Mouse (Mus musculus): Measurements from ENCODE around the gene Cab39. TPM values are rescaled to one million over a fixed set of nuclear protein-coding genes. Genes with fewer than 3 reads are reported as not detected.

Cab39 gene
- 72.4 and 72.7 TPM in 2 replicates for polyA plus RNA-seq (2011; ENCODE audit: insufficient read length, low read depth, missing spikeins)

DNA sequence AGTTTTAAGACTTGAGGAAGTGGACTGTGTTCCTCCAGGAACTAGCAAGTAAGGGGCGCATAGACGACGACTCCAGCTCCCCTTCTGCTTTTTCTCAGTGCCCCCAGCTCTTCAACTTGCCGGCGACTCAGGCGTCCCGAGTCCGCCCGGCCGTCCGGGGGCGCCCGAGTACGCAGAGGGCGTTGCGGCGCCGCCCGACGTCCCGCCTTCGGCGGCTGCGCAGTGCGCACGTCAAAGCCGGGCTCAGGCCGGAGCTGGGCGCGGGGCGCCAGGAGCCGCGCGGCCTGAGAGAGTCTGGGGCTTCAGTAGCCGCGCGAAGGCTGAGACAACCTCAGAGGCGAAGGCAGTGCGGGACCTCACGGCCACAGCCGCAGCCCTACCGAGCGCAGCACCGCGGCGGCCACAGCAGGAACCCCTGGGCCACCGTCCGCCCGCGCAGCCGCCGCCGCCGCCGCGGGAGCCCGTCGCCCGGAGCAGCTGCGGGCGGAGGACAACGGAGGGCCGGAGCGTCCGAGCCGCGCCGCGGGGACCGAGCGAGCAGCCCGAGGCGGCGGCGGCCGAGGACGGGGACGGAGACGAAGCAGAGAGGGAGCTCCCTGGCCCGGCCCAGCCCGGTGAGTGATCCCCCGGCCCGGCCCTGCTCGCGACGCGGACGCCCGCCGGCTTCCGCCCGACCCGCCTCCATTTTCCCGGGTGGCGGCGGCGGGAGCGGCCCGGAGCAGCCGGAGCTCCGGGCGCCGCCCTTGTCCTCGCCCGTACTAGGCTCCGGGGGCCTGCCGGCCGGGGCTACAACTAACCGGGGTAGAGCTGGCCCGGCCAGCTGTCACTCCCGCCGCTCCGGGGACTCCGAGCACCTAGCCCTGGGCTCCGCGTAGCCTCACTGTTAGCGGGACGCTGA lies at the start of gene Cab39:
TSS of gene Cab39 (plus strand) at position 234 of the 898 bp plus-strand sequence.
- Histone ChIP-seq H3K27ac (ENCODE audit: insufficient read depth, low read length) (peak within 1 kb of the TSS; percentile 86), H3K4me3 (ENCODE audit: insufficient read depth, low read length) (peak within 1 kb of the TSS; percentile 99), H3K4me1 (ENCODE audit: control insufficient read depth, insufficient read depth, low read length) (no peaks in the 10 kb centered on the region)
- TF ChIP-seq CTCF (IDR thresholded peaks at IDR 0.05; ENCODE audit: borderline replicate concordance, insufficient read depth, low read length) (no peak), POLR2A (IDR thresholded peaks at IDR 0.05; ENCODE audit: low read depth, low read length) (peak; percentile 91)

DNA sequence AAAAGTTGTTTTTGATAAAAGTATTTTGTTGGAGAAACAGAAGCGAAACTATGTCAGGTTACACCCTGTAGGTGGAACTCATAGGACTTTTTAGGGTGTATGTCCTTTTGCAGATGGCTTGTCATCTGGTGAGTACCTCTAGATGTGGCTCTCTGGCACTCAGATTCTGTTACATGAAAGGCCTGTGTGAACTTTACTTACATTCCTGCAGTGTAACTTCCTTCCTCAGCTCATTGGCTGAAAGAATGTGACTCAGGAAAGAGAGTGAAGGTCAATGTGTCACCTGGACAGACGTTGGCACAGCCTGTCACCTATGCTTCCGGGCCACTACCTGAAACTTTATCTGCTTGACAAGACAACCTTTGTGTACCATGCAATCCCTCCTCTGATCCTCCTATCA lies 48.7 kb upstream of the Cab39 start:
- H3K4me1 ChIP-seq (ENCODE audit: control insufficient read depth, insufficient read depth, low read length) = no peaks in the 10 kb centered on the region
- no peak overlapping the region for H3K4me3 ChIP-seq (ENCODE audit: insufficient read depth, low read length)
- H3K27ac ChIP-seq (ENCODE audit: insufficient read depth, low read length) = no peak overlapping the region
- TF ChIP-seq CTCF (IDR thresholded peaks at IDR 0.05; ENCODE audit: borderline replicate concordance, insufficient read depth, low read length) (no peak), POLR2A (IDR thresholded peaks at IDR 0.05; ENCODE audit: low read depth, low read length) (no peak)

- Histone ChIP-seq H3K4me3 (ENCODE audit: insufficient read depth, low read length) (no peak overlapping the region), H3K4me1 (ENCODE audit: control insufficient read depth, insufficient read depth, low read length) (no peaks in the 10 kb centered on the region), H3K27ac (ENCODE audit: insufficient read depth, low read length) (no peak overlapping the region)
- TF ChIP-seq POLR2A (IDR thresholded peaks at IDR 0.05; ENCODE audit: low read depth, low read length) (no peak), CTCF (IDR thresholded peaks at IDR 0.05; ENCODE audit: borderline replicate concordance, insufficient read depth, low read length) (no peak)
Observed at GRCm38 (mm10) chr1:85746511-85746910, 46.7 kb upstream of the Cab39 start.

- Histone ChIP-seq H3K4me1 (ENCODE audit: control insufficient read depth, insufficient read depth, low read length) (no peaks in the 10 kb centered on the region), H3K4me3 (ENCODE audit: insufficient read depth, low read length) (no peak overlapping the region), H3K27ac (ENCODE audit: insufficient read depth, low read length) (no peak overlapping the region)
- TF ChIP-seq CTCF (IDR thresholded peaks at IDR 0.05; ENCODE audit: borderline replicate concordance, insufficient read depth, low read length) (no peak), POLR2A (IDR thresholded peaks at IDR 0.05; ENCODE audit: low read depth, low read length) (no peak)
Observed at GRCm38 (mm10) chr1:85749829-85750228, 43.4 kb upstream of the Cab39 start.

GRCm38 (mm10) chr1:85750650-85751049 lies 42.6 kb upstream of the Cab39 start:
- TF ChIP-seq POLR2A (IDR thresholded peaks at IDR 0.05; ENCODE audit: low read depth, low read length) = no peak
- TF ChIP-seq CTCF (IDR thresholded peaks at IDR 0.05; ENCODE audit: borderline replicate concordance, insufficient read depth, low read length) = no peak
- Histone ChIP-seq H3K27ac (ENCODE audit: insufficient read depth, low read length) (no peak overlapping the region), H3K4me3 (ENCODE audit: insufficient read depth, low read length) (no peak overlapping the region), H3K4me1 (ENCODE audit: control insufficient read depth, insufficient read depth, low read length) (no peaks in the 10 kb centered on the region)

GRCm38 (mm10) chr1:85751494-85751893 lies 41.7 kb upstream of the Cab39 start:
- no peak overlapping the region for H3K4me3 ChIP-seq (ENCODE audit: insufficient read depth, low read length)
- H3K27ac ChIP-seq (ENCODE audit: insufficient read depth, low read length) = no peak overlapping the region
- no peak for TF ChIP-seq POLR2A (IDR thresholded peaks at IDR 0.05; ENCODE audit: low read depth, low read length)

GRCm38 (mm10) chr1:85751932-85752680 lies 41.1 kb upstream of the Cab39 start:
- no peak for TF ChIP-seq POLR2A (IDR thresholded peaks at IDR 0.05; ENCODE audit: low read depth, low read length)
- no peak for TF ChIP-seq CTCF (IDR thresholded peaks at IDR 0.05; ENCODE audit: borderline replicate concordance, insufficient read depth, low read length)

More at GRCm38 (mm10) chr1:85751494-85751893, 41.7 kb upstream of the Cab39 start:
- no peaks in the 10 kb centered on the region for H3K4me1 ChIP-seq (ENCODE audit: control insufficient read depth, insufficient read depth, low read length)

DNA sequence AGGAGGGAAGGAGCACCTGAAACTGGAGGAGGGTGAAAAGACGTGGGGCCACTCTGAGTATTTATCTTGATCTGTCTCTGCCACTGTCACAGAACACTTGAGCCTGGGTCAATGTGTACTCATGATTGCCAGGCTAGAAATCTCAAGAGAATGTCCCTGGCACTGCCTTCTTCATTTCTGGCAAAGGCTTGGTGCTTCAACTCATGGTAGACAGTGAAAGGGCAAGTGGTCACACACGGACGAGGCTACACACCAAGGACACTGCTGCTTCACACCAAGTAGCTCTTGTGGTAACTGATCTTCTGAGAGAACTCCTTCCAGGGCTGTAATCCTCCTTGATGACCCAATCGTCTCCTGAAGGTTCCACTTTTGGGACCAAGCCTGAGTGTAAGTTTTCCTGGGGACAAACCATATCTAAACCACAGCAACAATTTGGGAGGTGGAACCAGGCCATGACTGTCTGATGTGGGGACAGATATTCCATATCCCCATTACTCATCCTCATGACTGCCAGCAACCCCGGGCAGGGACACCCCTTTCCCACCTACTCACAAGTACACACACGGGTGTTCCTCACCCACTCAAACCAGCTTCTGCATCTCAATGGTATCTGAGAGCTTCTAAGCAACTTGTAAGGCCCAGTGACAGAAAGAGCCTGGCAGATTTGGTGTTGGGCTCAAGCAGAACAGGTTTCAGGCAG lies 35.6 kb upstream of the Cab39 start:
- H3K4me1 ChIP-seq (ENCODE audit: control insufficient read depth, insufficient read depth, low read length) = no peaks in the 10 kb centered on the region
- no peak overlapping the region for H3K4me3 ChIP-seq (ENCODE audit: insufficient read depth, low read length)
- no peak overlapping the region for H3K27ac ChIP-seq (ENCODE audit: insufficient read depth, low read length)
- no peak for TF ChIP-seq CTCF (IDR thresholded peaks at IDR 0.05; ENCODE audit: borderline replicate concordance, insufficient read depth, low read length)
- no peak for TF ChIP-seq POLR2A (IDR thresholded peaks at IDR 0.05; ENCODE audit: low read depth, low read length)

More at GRCm38 (mm10) chr1:85751932-85752680, 41.1 kb upstream of the Cab39 start:
- Histone ChIP-seq H3K4me3 (ENCODE audit: insufficient read depth, low read length) (no peak overlapping the region), H3K27ac (ENCODE audit: insufficient read depth, low read length) (no peak overlapping the region), H3K4me1 (ENCODE audit: control insufficient read depth, insufficient read depth, low read length) (no peaks in the 10 kb centered on the region)

GRCm38 (mm10) chr1:85758231-85758968 lies 34.8 kb upstream of the Cab39 start:
- H3K4me3 ChIP-seq (ENCODE audit: insufficient read depth, low read length) = no peak overlapping the region
- H3K27ac ChIP-seq (ENCODE audit: insufficient read depth, low read length) = no peak overlapping the region
- no peaks in the 10 kb centered on the region for H3K4me1 ChIP-seq (ENCODE audit: control insufficient read depth, insufficient read depth, low read length)
- TF ChIP-seq POLR2A (IDR thresholded peaks at IDR 0.05; ENCODE audit: low read depth, low read length) (no peak), CTCF (IDR thresholded peaks at IDR 0.05; ENCODE audit: borderline replicate concordance, insufficient read depth, low read length) (no peak)
